Mouse (Mus musculus) cortical plate, adult 2 months (tissue): ENCODE measurements at regions not wholly inside any gene's neighbourhood (a gene's known extent, or its start where the extent isn't known, plus 50 kb on each side); places are given as distances from the start of the nearest gene placed in this dataset.

Experiments used
- CTCF ChIP-seq: fragments of 200-500 bp; IDR thresholded peaks from 2 replicates; pipeline ENCODE4 v1.5.1; 2011; ENCODE audit warnings: mild to moderate bottlenecking, control low read depth, low read length; ENCODE audit not compliant: insufficient read depth; ENCODE audit errors: extremely low read depth
- POLR2A ChIP-seq: fragments of 200-500 bp; IDR thresholded peaks from 2 replicates; pipeline ENCODE4 v1.6.1; 2011; ENCODE audit warnings: mild to moderate bottlenecking, low read length, control low read depth; ENCODE audit not compliant: insufficient read depth; ENCODE audit errors: extremely low read depth

DNA sequence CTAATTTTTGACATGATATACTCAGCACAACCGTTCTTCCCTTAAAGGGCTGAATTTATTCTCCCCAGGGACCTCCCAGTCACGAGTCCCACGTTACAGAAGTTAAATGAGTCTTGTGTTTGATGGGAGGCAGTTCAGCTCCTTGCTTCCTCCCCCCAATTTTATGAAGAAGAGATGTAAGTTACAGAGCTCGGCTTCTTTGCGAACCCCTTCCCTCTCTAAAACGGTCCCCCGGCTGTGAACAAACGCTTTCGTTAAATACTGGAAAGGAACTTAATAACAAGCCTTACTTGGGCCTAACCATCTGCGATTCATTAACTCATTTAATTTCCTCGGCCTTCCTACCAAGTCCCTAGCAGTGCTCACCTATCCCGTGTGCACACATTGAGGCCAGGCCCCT is 84.9 kb upstream of the A530016L24Rik start:
- TF ChIP-seq CTCF (no peak), POLR2A (no peak)
